Mouse (Mus musculus) liver, postnatal 0 days (tissue): ENCODE measurements around the gene Vars2. TPM values are rescaled to one million over a fixed set of nuclear protein-coding genes. Genes with fewer than 3 reads are reported as not detected.
A peak's percentile ranks its signal among the peaks of the same experiment; 100 is the strongest.

Experiments used
- ATAC-seq: fragments of 200-750 bp; cut with Nextera tagmentation; 2 replicates; pipeline ENCODE4 v1.8.0; 2017; ENCODE audit warnings: mild to moderate bottlenecking, moderate library complexity
- DNase-seq: peaks from one replicate; pipeline ENCODE4 v3.0.0-alpha.2; 2016
- H3K27ac ChIP-seq: fragments of 300-500 bp; sonication (generic); 2 replicates; pipeline ENCODE4 v1.5.1; 2014; ENCODE audit warnings: antibody characterized with exemption, moderate library complexity, mild to moderate bottlenecking, low read depth
- H3K27me3 ChIP-seq: fragments of 300-500 bp; sonication (generic); 2 replicates; pipeline ENCODE4 v1.6.1; 2014; ENCODE audit warnings: low read length, control low read depth, mixed read lengths; ENCODE audit not compliant: insufficient read depth
- H3K36me3 ChIP-seq: fragments of 300-500 bp; sonication (generic); replicated peaks from 2 replicates; pipeline ENCODE4 v1.6.1; 2014; ENCODE audit warnings: mild to moderate bottlenecking, control low read depth, low read length, moderate library complexity, mixed read lengths; ENCODE audit not compliant: insufficient read depth
- H3K4me1 ChIP-seq: fragments of 300-500 bp; sonication (generic); 2 replicates; pipeline ENCODE4 v1.6.1; 2014; ENCODE audit warnings: antibody characterized with exemption, mild to moderate bottlenecking, control low read depth; ENCODE audit not compliant: insufficient read depth
- H3K4me2 ChIP-seq: fragments of 300-500 bp; sonication (generic); 2 replicates; pipeline ENCODE4 v1.6.1; 2014; ENCODE audit warnings: low read depth, mild to moderate bottlenecking, low read length, moderate library complexity, mixed read lengths
- H3K4me3 ChIP-seq: fragments of 300-500 bp; sonication (generic); 2 replicates; pipeline ENCODE4 v1.5.1; 2014; ENCODE audit warnings: low read depth, low read length
- H3K9ac ChIP-seq: fragments of 300-500 bp; sonication (generic); replicated peaks from 2 replicates; pipeline ENCODE4 v1.6.1; 2014; ENCODE audit warnings: mild to moderate bottlenecking, moderate library complexity
- H3K9me3 ChIP-seq: fragments of 300-500 bp; sonication (generic); 2 replicates; pipeline ENCODE4 v1.6.1; 2016; ENCODE audit warnings: mild to moderate bottlenecking, control low read depth, low read length, mixed read lengths
- CTCF ChIP-seq: sonication (generic); IDR thresholded peaks from 2 replicates; pipeline ENCODE4 v1.5.1; 2016; ENCODE audit warnings: antibody characterized with exemption, low read depth
- EP300 ChIP-seq: IDR thresholded peaks from 2 replicates; pipeline ENCODE4 v1.6.1; 2016; ENCODE audit warnings: antibody characterized with exemption, low read depth, mild to moderate bottlenecking
- WGBS: fragments of 180-500 bp; shearing (Covaris S2); extraction: QIAGEN DNeasy Blood & Tissue Kit; methylation state at CpG from one replicate; pipeline ENCODE4 v1.1.7; 2014; ENCODE audit not compliant: insufficient replicate concordance; 5-methylcytosine and 5-hydroxymethylcytosine counted together
- polyA plus RNA-seq: library from polyadenylated mRNA; unstranded; fragments of >200 nt; fragmentation: Nextera tagmentation; extraction: Ambion mirVana; gene quantifications from 2 replicates; pipeline ENCODE4 v1.2.1, GENCODE M21; 2015

Gene Vars2
- polyA plus RNA-seq, 1 experiment from 2014 or later = 4.6 TPM

DNA sequence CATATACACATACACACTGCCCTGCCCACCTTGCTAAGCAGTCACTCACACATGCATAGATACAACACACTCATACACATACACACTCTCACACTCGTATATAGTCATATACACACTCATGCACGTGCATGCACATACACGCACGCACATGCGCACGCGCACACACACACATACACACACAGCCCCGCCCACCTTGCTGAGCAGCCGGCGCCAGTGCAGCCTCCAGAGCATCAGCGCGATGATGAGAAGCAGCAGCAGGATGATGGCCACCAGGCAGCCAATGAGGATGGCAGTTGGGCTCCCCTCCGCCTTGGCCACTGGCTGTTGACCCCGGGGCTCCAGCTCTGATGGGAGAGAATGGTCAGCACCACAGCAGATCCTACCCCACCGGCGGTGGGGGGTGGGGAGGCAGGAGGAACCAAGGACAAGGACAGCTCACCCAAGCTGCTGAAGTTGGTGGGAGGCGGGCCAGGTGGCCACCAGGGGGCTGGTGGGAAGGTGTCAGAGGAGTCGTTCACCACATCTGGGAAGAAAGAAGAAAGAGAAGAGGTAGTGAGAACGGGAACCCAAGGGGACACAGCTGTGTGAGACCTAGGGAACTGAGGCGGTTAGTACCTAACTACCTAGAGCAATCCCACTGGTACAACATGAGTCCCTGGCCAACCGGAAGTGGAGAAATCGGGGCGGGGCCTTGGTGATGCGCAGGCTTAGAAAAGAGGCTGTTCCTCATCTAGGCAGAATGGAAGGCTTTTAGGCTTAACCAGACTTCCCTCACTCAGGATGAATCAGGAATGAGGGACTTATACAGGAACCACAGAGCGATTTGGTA lies 21.2 kb upstream of the Vars2 start:
- no peak for ATAC-seq
- Histone ChIP-seq H3K4me1 (no peaks in the 10 kb centered on the region), H3K9me3 (no peaks in the 10 kb centered on the region), H3K27me3 (no peaks in the 10 kb centered on the region), H3K36me3 (no peaks in the 10 kb centered on the region), H3K4me2 (no peak overlapping the region), H3K4me3 (no peak overlapping the region), H3K9ac (no peak overlapping the region), H3K27ac (no peak overlapping the region)
- DNase-seq = peak; percentile 51
- 75% methylated on average over 25 of the region's 25 CpGs for WGBS
- TF ChIP-seq CTCF (peak; percentile 25), EP300 (no peak)

DNA sequence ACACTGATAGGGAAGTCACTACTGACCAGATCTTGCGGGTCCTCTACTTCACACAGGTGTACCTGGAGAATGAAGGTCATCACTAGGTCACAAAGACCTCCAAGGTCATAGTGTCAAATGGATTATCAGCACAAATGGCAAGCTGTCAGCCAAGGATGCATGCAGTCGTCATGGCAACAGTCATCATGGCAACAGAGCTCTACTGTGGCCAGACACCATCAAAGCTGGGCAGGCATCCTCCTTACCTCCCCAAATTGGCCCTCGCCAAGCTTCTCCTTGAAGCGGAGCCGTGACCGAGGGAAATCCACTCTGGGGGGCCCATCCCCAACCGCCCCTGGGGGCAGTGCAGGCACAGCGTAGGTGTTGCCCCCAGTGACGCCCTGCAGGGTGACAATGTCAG lies 17.7 kb upstream of the Vars2 start:
- no peak for ATAC-seq
- no peaks in the 10 kb centered on the region for H3K9me3 ChIP-seq
- no peak overlapping the region for H3K9ac ChIP-seq
- 68% methylated on average over 9 of the region's 9 CpGs for WGBS
- no peaks in the 10 kb centered on the region for H3K36me3 ChIP-seq
- no peaks in the 10 kb centered on the region for H3K4me1 ChIP-seq
- no peaks in the 10 kb centered on the region for H3K27me3 ChIP-seq
- DNase-seq = no peak
- no peak overlapping the region for H3K4me3 ChIP-seq
- no peak overlapping the region for H3K4me2 ChIP-seq
- TF ChIP-seq EP300 (no peak), CTCF (no peak)
- no peak overlapping the region for H3K27ac ChIP-seq

DNA sequence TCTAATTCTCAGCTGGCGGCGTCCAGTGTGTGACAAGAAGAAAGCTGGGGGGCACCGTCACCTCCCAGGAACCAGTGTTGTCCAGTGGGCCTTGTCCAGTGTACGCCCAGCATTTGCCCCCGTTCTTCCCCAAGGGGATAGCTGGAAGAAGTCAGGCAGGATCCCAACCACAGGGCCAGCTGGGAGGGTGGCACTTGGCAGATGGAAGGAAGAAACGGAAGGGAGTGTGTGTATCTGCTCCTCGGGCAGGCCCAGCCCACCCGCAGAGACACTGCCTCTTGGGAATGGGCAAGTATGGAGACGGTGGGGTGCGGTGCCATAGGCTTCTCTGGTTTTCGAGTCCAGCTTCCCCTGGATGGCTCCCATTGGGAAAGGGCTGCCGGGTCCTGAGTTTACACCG lies 14.6 kb upstream of the Vars2 start:
- H3K9ac ChIP-seq = no peak overlapping the region
- H3K4me3 ChIP-seq = no peak overlapping the region
- no peaks in the 10 kb centered on the region for H3K4me1 ChIP-seq
- no peak overlapping the region for H3K4me2 ChIP-seq
- DNase-seq = no peak
- H3K27ac ChIP-seq = no peak overlapping the region
- WGBS = 70% methylated on average over 13 of the region's 13 CpGs
- TF ChIP-seq EP300 (no peak), CTCF (no peak)
- H3K36me3 ChIP-seq = no peaks in the 10 kb centered on the region
- no peaks in the 10 kb centered on the region for H3K9me3 ChIP-seq
- ATAC-seq = no peak
- no peaks in the 10 kb centered on the region for H3K27me3 ChIP-seq

DNA sequence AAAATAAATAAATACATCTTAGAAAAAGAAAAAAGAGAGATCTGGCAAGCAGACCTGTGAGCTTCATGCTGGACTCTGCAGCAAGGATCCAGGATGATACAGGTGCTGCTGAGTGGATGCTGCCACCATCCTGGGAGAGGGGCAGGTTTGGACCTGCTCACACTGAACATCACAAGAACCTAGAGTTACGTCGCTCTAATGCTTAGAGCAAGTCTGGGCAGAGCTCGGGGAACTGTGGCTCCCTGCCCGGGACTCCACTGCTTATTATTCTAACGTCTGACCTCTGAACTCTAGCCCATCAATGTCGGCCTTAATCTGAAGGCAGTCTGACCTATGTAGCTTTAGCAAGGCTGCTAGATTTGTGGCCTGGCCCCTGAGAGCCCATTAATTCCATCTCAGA lies 13.2 kb upstream of the Vars2 start:
- ATAC-seq (no peak), DNase-seq (no peak)
- Histone ChIP-seq H3K36me3 (no peaks in the 10 kb centered on the region), H3K4me3 (no peak overlapping the region), H3K9me3 (no peaks in the 10 kb centered on the region), H3K27me3 (no peaks in the 10 kb centered on the region), H3K4me2 (no peak overlapping the region), H3K9ac (no peak overlapping the region), H3K4me1 (no peaks in the 10 kb centered on the region), H3K27ac (no peak overlapping the region)
- TF ChIP-seq CTCF (no peak), EP300 (no peak)
- 45% methylated on average over 6 of the region's 6 CpGs for WGBS

DNA sequence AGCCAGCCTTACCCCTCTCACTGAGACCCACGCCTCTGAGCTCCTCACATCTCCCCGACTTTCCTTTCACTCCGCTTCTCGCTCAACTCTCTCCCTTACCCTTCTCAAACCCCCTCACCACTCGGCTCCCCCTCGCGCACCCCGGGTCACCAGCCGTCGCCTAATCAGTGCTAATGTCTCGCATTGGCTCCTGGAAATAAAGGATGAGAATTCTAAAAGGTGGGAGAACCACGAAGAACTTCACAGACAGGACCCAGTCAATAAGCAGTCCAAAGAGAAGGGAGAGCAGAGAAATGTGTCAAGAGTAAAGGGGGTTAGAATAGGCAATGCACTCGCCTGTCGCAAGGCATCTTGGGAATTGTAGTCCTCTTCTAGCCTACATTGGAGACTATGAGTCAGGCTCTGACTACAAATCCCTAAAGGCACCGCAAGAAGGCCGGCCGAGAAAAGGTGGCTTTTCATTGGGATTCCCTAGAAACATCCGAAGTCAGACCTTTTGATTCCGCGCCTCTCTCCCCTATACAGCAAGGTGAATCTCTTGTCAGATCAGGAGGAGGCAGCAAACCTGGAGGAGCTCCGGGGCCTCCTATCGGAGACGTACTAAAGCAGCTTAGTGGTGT lies 6.1 kb upstream of the Vars2 start, which contains the start of gene Gtf2h4:
Gtf2h4 (minus strand) TSS at position 324 of the 620 bp plus-strand sequence.
- WGBS = 1% methylated on average over 23 of the region's 23 CpGs
- TF ChIP-seq EP300 (no peak), CTCF (no peak)
- peak; percentile 100 for ATAC-seq
- Histone ChIP-seq H3K27me3 (no peaks in the 10 kb centered on the region), H3K4me2 (peak within 1 kb of the TSS; percentile 93), H3K9me3 (no peaks in the 10 kb centered on the region), H3K36me3 (0 out of 2 replicates have a peak, but pooled peaks cover 5% of the 10 kb centered on the region), H3K4me1 (peaks cover 3% of the 10 kb centered on the region), H3K9ac (peak within 1 kb of the TSS; percentile 90), H3K27ac (0 out of 2 replicates have a peak within 1 kb of the TSS, but pooled peaks have one; percentile 34), H3K4me3 (peak within 1 kb of the TSS; percentile 84)
- peak; percentile 83 for DNase-seq

DNA sequence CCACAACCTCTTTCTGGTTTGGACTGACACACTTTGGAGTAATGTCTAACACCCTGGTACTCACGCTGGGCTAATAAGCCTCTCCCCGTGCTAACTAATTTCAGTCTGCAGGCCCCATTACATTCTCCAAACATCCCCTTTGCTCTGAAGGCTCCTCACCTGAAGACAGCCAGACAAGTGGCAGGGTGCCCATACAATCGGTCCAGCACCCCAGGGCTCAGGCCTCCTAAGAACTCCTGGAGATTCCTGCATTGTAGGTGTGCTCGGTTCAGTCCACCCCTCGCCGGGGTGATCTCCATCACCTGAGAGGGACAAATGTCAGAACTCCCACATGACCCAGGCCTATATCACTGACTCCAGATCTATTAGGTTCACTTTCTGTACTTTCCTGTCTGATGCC lies 5.1 kb upstream of the Vars2 start:
- Histone ChIP-seq H3K9me3 (no peaks in the 10 kb centered on the region), H3K27ac (no peak overlapping the region), H3K9ac (no peak overlapping the region), H3K36me3 (0 out of 2 replicates have a peak, but pooled peaks cover 5% of the 10 kb centered on the region), H3K4me3 (no peak overlapping the region), H3K4me2 (no peak overlapping the region), H3K27me3 (no peaks in the 10 kb centered on the region), H3K4me1 (peaks cover 3% of the 10 kb centered on the region)
- no peak for ATAC-seq
- WGBS = 84% methylated on average over 6 of the region's 6 CpGs
- TF ChIP-seq CTCF (no peak), EP300 (no peak)
- DNase-seq = no peak
